ENCODE assay signal across 12 mouse cellular contexts in the genomic region with DNA sequence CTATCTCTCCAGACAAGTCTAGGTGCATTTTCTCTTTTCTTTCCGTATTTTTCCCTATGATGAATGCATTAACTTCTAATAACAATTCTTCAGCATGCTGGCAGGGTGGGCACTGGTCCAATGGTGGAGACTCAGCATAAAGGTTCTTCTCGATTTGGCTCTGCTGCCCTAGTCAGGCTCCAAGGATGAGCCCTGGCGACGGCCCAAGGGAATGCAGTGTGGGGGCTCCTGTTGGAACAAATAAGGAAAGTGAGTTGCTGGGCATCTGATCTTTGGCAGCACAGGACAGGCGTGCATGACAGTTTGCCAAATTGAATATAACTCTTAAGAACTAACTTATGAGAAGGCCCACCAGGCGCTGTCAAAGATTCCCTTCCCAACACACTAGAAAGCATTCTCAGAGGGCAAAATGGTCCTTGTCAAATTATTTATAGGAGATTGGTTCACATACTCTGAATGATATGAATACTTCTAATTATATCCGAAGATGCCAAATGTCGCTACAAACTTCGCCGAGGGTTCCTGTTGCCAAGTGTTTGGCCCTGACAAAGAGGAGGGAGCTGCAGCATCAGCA. TPM values are rescaled to one million over a fixed set of nuclear protein-coding genes. Genes with fewer than 3 reads are reported as not detected.
DNase-seq lines count a peak whose midpoint lies in the region; ATAC-seq and TF ChIP-seq lines count a peak whose summit lies in the region.
"Had no signal": no experiment of that assay in that cellular context is flagged by ENCODE, and none has a peak within 500 bp of the region (broad histone marks: within the 10 kb centered on the region; RNA-seq: fewer than 3 reads in every experiment).

Gene Myh8 (plus strand): TSS at position 524 of the 574 bp plus-strand sequence.

- H3K9me3 ChIP-seq in heart, embryonic 15.5 days (replicated peaks): no peaks in the 10 kb centered on the region
- H3K9me3 ChIP-seq in lung, embryonic 14.5 days (ENCODE audit: low read depth, low read length): no peaks in the 10 kb centered on the region
- no peaks in the 10 kb centered on the region for H3K9me3 ChIP-seq in lung, postnatal 0 days (ENCODE audit: low read length)
- no peaks in the 10 kb centered on the region for H3K9me3 ChIP-seq in intestine, postnatal 0 days (ENCODE audit: control insufficient read depth)
- H3K9me3 ChIP-seq: forebrain, embryonic 10.5 days; limb, embryonic 12.5 days had no signal

- H3K9ac ChIP-seq in heart, embryonic 15.5 days: no peak within 1 kb of the TSS
- H3K9ac ChIP-seq in lung, embryonic 14.5 days: no peak within 1 kb of the TSS
- no peak within 1 kb of the TSS for H3K9ac ChIP-seq in lung, postnatal 0 days (replicated peaks; ENCODE audit: low read depth)
- no peak within 1 kb of the TSS for H3K9ac ChIP-seq in intestine, postnatal 0 days (ENCODE audit: low read depth, low read length)
- H3K9ac ChIP-seq: limb, embryonic 12.5 days had no signal

- no peak for DNase-seq in heart, adult 8-10 months (ENCODE audit: low spot score)
- peak; percentile 51 for DNase-seq in lung, embryonic 14.5 days
- DNase-seq in lung, postnatal 0 days (ENCODE audit: low spot score): no peak
- DNase-seq in cerebellum, postnatal 36 days: peak; percentile 28 to 41
- DNase-seq in lung, postnatal 4 days: peak; percentile 9 to 46
- no peak for DNase-seq in retina, postnatal 1 day

- H3K27ac ChIP-seq in heart, embryonic 15.5 days: peak within 1 kb of the TSS; percentile 31; the same call in 1 of the 2 replicates
- no peak within 1 kb of the TSS for H3K27ac ChIP-seq in lung, embryonic 14.5 days (ENCODE audit: low read depth)
- no peak within 1 kb of the TSS for H3K27ac ChIP-seq in lung, postnatal 0 days (ENCODE audit: low read length)
- no peak within 1 kb of the TSS for H3K27ac ChIP-seq in intestine, postnatal 0 days (ENCODE audit: low read depth, low read length)
- H3K27ac ChIP-seq: forebrain, embryonic 10.5 days; limb, embryonic 12.5 days had no signal

- no peak within 1 kb of the TSS for H3K4me3 ChIP-seq in heart, embryonic 15.5 days
- no peak within 1 kb of the TSS for H3K4me3 ChIP-seq in lung, embryonic 14.5 days (ENCODE audit: low read depth, low read length)
- H3K4me3 ChIP-seq in lung, postnatal 0 days (ENCODE audit: low read depth, low read length): no peak within 1 kb of the TSS
- H3K4me3 ChIP-seq in intestine, postnatal 0 days (ENCODE audit: low read depth, low read length): no peak within 1 kb of the TSS
- H3K4me3 ChIP-seq: forebrain, embryonic 10.5 days; limb, embryonic 12.5 days had no signal

- peaks cover 10% of the 10 kb centered on the region; the same call in 1 of the 2 replicates for H3K4me1 ChIP-seq in heart, embryonic 15.5 days (replicated peaks)
- no peaks in the 10 kb centered on the region for H3K4me1 ChIP-seq in lung, embryonic 14.5 days (ENCODE audit: insufficient read depth)
- no peaks in the 10 kb centered on the region for H3K4me1 ChIP-seq in lung, postnatal 0 days (ENCODE audit: insufficient read depth, low read depth, low read length)
- no peaks in the 10 kb centered on the region for H3K4me1 ChIP-seq in intestine, postnatal 0 days (replicated peaks; ENCODE audit: control insufficient read depth, insufficient read depth, low read length)
- H3K4me1 ChIP-seq: forebrain, embryonic 10.5 days; limb, embryonic 12.5 days had no signal

- TF ChIP-seq CTCF in lung, embryonic 14.5 days (IDR thresholded peaks at IDR 0.05; ENCODE audit: low read depth): no peak
- TF ChIP-seq CTCF in lung, postnatal 0 days (IDR thresholded peaks at IDR 0.05): no peak
- no peak for TF ChIP-seq CTCF in intestine, postnatal 0 days (IDR thresholded peaks at IDR 0.05; ENCODE audit: low read depth)

- no peaks in the 10 kb centered on the region for H3K27me3 ChIP-seq in heart, embryonic 15.5 days
- no peaks in the 10 kb centered on the region for H3K27me3 ChIP-seq in lung, embryonic 14.5 days (ENCODE audit: insufficient read depth, low read length)
- H3K27me3 ChIP-seq in lung, postnatal 0 days (replicated peaks; ENCODE audit: insufficient read depth, low read length): no peaks in the 10 kb centered on the region
- H3K27me3 ChIP-seq in intestine, postnatal 0 days (replicated peaks; ENCODE audit: control insufficient read depth, insufficient read depth, low read length): no peaks in the 10 kb centered on the region
- H3K27me3 ChIP-seq: limb, embryonic 12.5 days had no signal

- WGBS in heart, embryonic 15.5 days: 48% methylated on average over 10 of the region's 10 CpGs
- 58% methylated on average over 10 of the region's 10 CpGs for WGBS in lung, embryonic 14.5 days
- 58% methylated on average over 10 of the region's 10 CpGs for WGBS in lung, postnatal 0 days
- 71% methylated on average over 10 of the region's 10 CpGs for WGBS in intestine, postnatal 0 days

- ATAC-seq in heart, embryonic 15.5 days (replicated peaks; ENCODE audit: insufficient number of reproducible peaks, insufficient read depth, low FRiP score, low read depth): no peak; the same call in 1 of the 2 replicates
- no peak for ATAC-seq in lung, embryonic 14.5 days (ENCODE audit: insufficient read depth)
- no peak for ATAC-seq in lung, postnatal 0 days
- ATAC-seq in intestine, postnatal 0 days: no peak
- ATAC-seq: activated CD4-positive, CD25-positive, alpha-beta regulatory T cell, adult 4 months had no signal

- no peaks in the 10 kb centered on the region for H3K36me3 ChIP-seq in heart, embryonic 15.5 days
- H3K36me3 ChIP-seq in lung, embryonic 14.5 days (ENCODE audit: insufficient read depth): no peaks in the 10 kb centered on the region
- no peaks in the 10 kb centered on the region for H3K36me3 ChIP-seq in lung, postnatal 0 days (ENCODE audit: insufficient read depth, low read length)
- H3K36me3 ChIP-seq in intestine, postnatal 0 days (ENCODE audit: control insufficient read depth, insufficient read depth): no peaks in the 10 kb centered on the region
- H3K36me3 ChIP-seq: forebrain, embryonic 10.5 days; limb, embryonic 12.5 days had no signal

- no peak within 1 kb of the TSS for H3K4me2 ChIP-seq in heart, embryonic 15.5 days
- H3K4me2 ChIP-seq in lung, embryonic 14.5 days: no peak within 1 kb of the TSS
- no peak within 1 kb of the TSS for H3K4me2 ChIP-seq in lung, postnatal 0 days (replicated peaks; ENCODE audit: low read depth, low read length)
- no peak within 1 kb of the TSS for H3K4me2 ChIP-seq in intestine, postnatal 0 days (replicated peaks; ENCODE audit: low read depth)
- H3K4me2 ChIP-seq: limb, embryonic 12.5 days had no signal

- no peak for TF ChIP-seq EP300 in lung, postnatal 0 days (IDR thresholded peaks at IDR 0.05)

RNA-seq across cellular contexts. Expression of gene Myh8, which starts in this region (rescaled TPM):
- polyA plus RNA-seq in heart, embryonic 15.5 days (2015; fragmentation: Nextera tagmentation; extraction: Ambion mirVana): 1.9 and 2.6 TPM in 2 replicates
- total RNA-seq in heart, adult 8-10 months (2022): under 1 TPM; 0.08 to 0.16 (median 0.09) TPM
- 0.22 and 0.28 TPM in 2 replicates for polyA plus RNA-seq in lung, embryonic 14.5 days (2014; fragmentation: Nextera tagmentation; extraction: Ambion mirVana)
- 0.18 and 0.29 TPM in 2 replicates for polyA plus RNA-seq in lung, postnatal 0 days (2015; fragmentation: Nextera tagmentation; extraction: Ambion mirVana)
- polyA plus RNA-seq in intestine, postnatal 0 days (2015; fragmentation: Nextera tagmentation; extraction: Ambion mirVana): 0.04 and 0.07 TPM in 2 replicates
- total RNA-seq: hematopoietic stem cell, adult 5-6 weeks had no signal
- polyA plus RNA-seq: forebrain, embryonic 10.5 days had no signal

Comparison
In these comparisons a context has a peak if more than half of its experiments do, and no peak if none do; other contexts are left out.
1. DNase-seq: peak in cerebellum, postnatal 36 days (2 of 2) and lung, postnatal 4 days (2 of 2); none in heart, adult 8-10 months (single experiment), lung, postnatal 0 days (single experiment) and retina, postnatal 1 day (single experiment).
2. Peak in DNase-seq in lung, embryonic 14.5 days; RNA of the gene not detected or under 1 TPM.